Mouse (Mus musculus): ENCODE results near the gene Dnmt1. TPM values are rescaled to one million over a fixed set of nuclear protein-coding genes. Genes with fewer than 3 reads are reported as not detected.
"Not testable (repeated sequence)": the region's sequence is repeated elsewhere in the genome, so short reads cannot be mapped to it uniquely, and the experiment has no call there.

Dnmt1 gene
- 45.0 and 45.3 TPM in 2 replicates for polyA plus RNA-seq (2012; rRNA removed)

GRCm38 (mm10) chr9:20959430-20959938 lies at the start of gene Dnmt1:
Gene Dnmt1 (minus strand): TSS chr9:20959888.
- DNase-seq: no peak
- H3K27me3 ChIP-seq (ENCODE audit: control insufficient read depth, insufficient read depth, low read length): no peaks in the 10 kb centered on the region; the same call in 1 of the 2 replicates
- TF ChIP-seq POLR2A (IDR thresholded peaks at IDR 0.05; ENCODE audit: borderline replicate concordance, insufficient read depth, low read length): no peak
- TF ChIP-seq CTCF (IDR thresholded peaks at IDR 0.05; ENCODE audit: borderline replicate concordance, insufficient read depth, low read depth, low read length): no peak
- no peaks in the 10 kb centered on the region for H3K4me1 ChIP-seq (ENCODE audit: control insufficient read depth, insufficient read depth, low read length)
- 85% methylated on average over 2 of the region's 2 CpGs for WGBS
- no peak within 1 kb of the TSS for H3K4me3 ChIP-seq (replicated peaks; ENCODE audit: insufficient read depth, low read depth, low read length)
- H3K27ac ChIP-seq (ENCODE audit: insufficient read depth, low read length): no peak within 1 kb of the TSS

GRCm38 (mm10) chr9:21008007-21008406 lies 48.3 kb upstream of the Dnmt1 start:
- Histone ChIP-seq H3K27ac (ENCODE audit: insufficient read depth, low read length) (no peak overlapping the region), H3K4me3 (replicated peaks; ENCODE audit: insufficient read depth, low read depth, low read length) (no peak overlapping the region), H3K4me1 (ENCODE audit: control insufficient read depth, insufficient read depth, low read length) (peaks cover 10% of the 10 kb centered on the region; the same call in 1 of the 2 replicates), H3K27me3 (ENCODE audit: control insufficient read depth, insufficient read depth, low read length) (no peaks in the 10 kb centered on the region)
- WGBS: 79% methylated on average over 7 of the region's 7 CpGs
- TF ChIP-seq POLR2A (IDR thresholded peaks at IDR 0.05; ENCODE audit: borderline replicate concordance, insufficient read depth, low read length) (no peak), CTCF (IDR thresholded peaks at IDR 0.05; ENCODE audit: borderline replicate concordance, insufficient read depth, low read depth, low read length) (no peak)
- DNase-seq: no peak

GRCm38 (mm10) chr9:21007313-21007952 lies 47.7 kb upstream of the Dnmt1 start:
- WGBS: 87% methylated on average over 10 of the region's 10 CpGs
- H3K27ac ChIP-seq (ENCODE audit: insufficient read depth, low read length): no peak overlapping the region
- peaks cover 10% of the 10 kb centered on the region; the same call in 1 of the 2 replicates for H3K4me1 ChIP-seq (ENCODE audit: control insufficient read depth, insufficient read depth, low read length)
- no peaks in the 10 kb centered on the region for H3K27me3 ChIP-seq (ENCODE audit: control insufficient read depth, insufficient read depth, low read length)
- DNase-seq: no peak
- H3K4me3 ChIP-seq (replicated peaks; ENCODE audit: insufficient read depth, low read depth, low read length): no peak overlapping the region
- TF ChIP-seq CTCF (IDR thresholded peaks at IDR 0.05; ENCODE audit: borderline replicate concordance, insufficient read depth, low read depth, low read length) (no peak), POLR2A (IDR thresholded peaks at IDR 0.05; ENCODE audit: borderline replicate concordance, insufficient read depth, low read length) (no peak)

GRCm38 (mm10) chr9:21002627-21003551 lies 43.2 kb upstream of the Dnmt1 start, which contains the start of gene Mrpl4:
Gene Mrpl4 (plus strand): TSS chr9:21002738.
- under 1% methylated on average over 72 of the region's 72 CpGs for WGBS
- DNase-seq: peak; percentile 92 to 95
- TF ChIP-seq POLR2A (IDR thresholded peaks at IDR 0.05; ENCODE audit: borderline replicate concordance, insufficient read depth, low read length) (peak; percentile 98), CTCF (IDR thresholded peaks at IDR 0.05; ENCODE audit: borderline replicate concordance, insufficient read depth, low read depth, low read length) (no peak)

GRCm38 (mm10) chr9:21002270-21002626 lies 42.6 kb upstream of the Dnmt1 start:
- TF ChIP-seq POLR2A (IDR thresholded peaks at IDR 0.05; ENCODE audit: borderline replicate concordance, insufficient read depth, low read length) (no peak), CTCF (IDR thresholded peaks at IDR 0.05; ENCODE audit: borderline replicate concordance, insufficient read depth, low read depth, low read length) (no peak)
- Histone ChIP-seq H3K4me1 (ENCODE audit: control insufficient read depth, insufficient read depth, low read length) (peaks cover 10% of the 10 kb centered on the region; the same call in 1 of the 2 replicates), H3K4me3 (replicated peaks; ENCODE audit: insufficient read depth, low read depth, low read length) (peak overlapping the region; percentile 68), H3K27ac (ENCODE audit: insufficient read depth, low read length) (peak overlapping the region; percentile 39; the same call in 1 of the 2 replicates), H3K27me3 (ENCODE audit: control insufficient read depth, insufficient read depth, low read length) (no peaks in the 10 kb centered on the region)
- peak in 1 of 2 experiments; percentile 22 for DNase-seq
- 5% methylated on average over 7 of the region's 7 CpGs for WGBS

More at GRCm38 (mm10) chr9:21002627-21003551, 43.2 kb upstream of the Dnmt1 start, which contains the start of gene Mrpl4:
- H3K27ac ChIP-seq (ENCODE audit: insufficient read depth, low read length): peak within 1 kb of the TSS; percentile 39
- H3K27me3 ChIP-seq (ENCODE audit: control insufficient read depth, insufficient read depth, low read length): no peaks in the 10 kb centered on the region
- H3K4me1 ChIP-seq (ENCODE audit: control insufficient read depth, insufficient read depth, low read length): peaks cover 10% of the 10 kb centered on the region; the same call in 1 of the 2 replicates
- H3K4me3 ChIP-seq (replicated peaks; ENCODE audit: insufficient read depth, low read depth, low read length): peak within 1 kb of the TSS; percentile 68

- Histone ChIP-seq H3K27me3 (ENCODE audit: control insufficient read depth, insufficient read depth, low read length) (no peaks in the 10 kb centered on the region), H3K27ac (ENCODE audit: insufficient read depth, low read length) (no peak overlapping the region), H3K4me1 (ENCODE audit: control insufficient read depth, insufficient read depth, low read length) (peaks cover 10% of the 10 kb centered on the region; the same call in 1 of the 2 replicates), H3K4me3 (replicated peaks; ENCODE audit: insufficient read depth, low read depth, low read length) (no peak overlapping the region)
- no peak for DNase-seq
- no peak for TF ChIP-seq CTCF (IDR thresholded peaks at IDR 0.05; ENCODE audit: borderline replicate concordance, insufficient read depth, low read depth, low read length)
- no peak for TF ChIP-seq POLR2A (IDR thresholded peaks at IDR 0.05; ENCODE audit: borderline replicate concordance, insufficient read depth, low read length)
- 66% methylated on average over 6 of the region's 6 CpGs for WGBS
These were observed 42.0 kb upstream of the Dnmt1 start for GRCm38 (mm10) chr9:21001651-21002200.

- Histone ChIP-seq H3K4me1 (ENCODE audit: control insufficient read depth, insufficient read depth, low read length) (peaks cover 5% of the 10 kb centered on the region; the same call in 1 of the 2 replicates), H3K27me3 (ENCODE audit: control insufficient read depth, insufficient read depth, low read length) (no peaks in the 10 kb centered on the region), H3K27ac (ENCODE audit: insufficient read depth, low read length) (no peak overlapping the region), H3K4me3 (replicated peaks; ENCODE audit: insufficient read depth, low read depth, low read length) (no peak overlapping the region)
- TF ChIP-seq POLR2A (IDR thresholded peaks at IDR 0.05; ENCODE audit: borderline replicate concordance, insufficient read depth, low read length) (no peak), CTCF (IDR thresholded peaks at IDR 0.05; ENCODE audit: borderline replicate concordance, insufficient read depth, low read depth, low read length) (no peak)
- DNase-seq: no peak
These were observed 41.1 kb upstream of the Dnmt1 start for GRCm38 (mm10) chr9:21000811-21001210.

GRCm38 (mm10) chr9:20998337-20998736 lies 38.6 kb upstream of the Dnmt1 start:
- WGBS: 76% methylated on average over 1 of the region's 1 CpGs
- not testable (repeated sequence) for H3K4me1 ChIP-seq (ENCODE audit: control insufficient read depth, insufficient read depth, low read length)

More at GRCm38 (mm10) chr9:20998337-20998736, 38.6 kb upstream of the Dnmt1 start:
- not testable (repeated sequence) for DNase-seq; H3K27me3 ChIP-seq (ENCODE audit: control insufficient read depth, insufficient read depth, low read length); H3K27ac ChIP-seq (ENCODE audit: insufficient read depth, low read length); H3K4me3 ChIP-seq (replicated peaks; ENCODE audit: insufficient read depth, low read depth, low read length)

All from cerebellum, adult 2 months (tissue).